Mouse (Mus musculus): ENCODE measurements around the gene Rac2. TPM values are rescaled to one million over a fixed set of nuclear protein-coding genes. Genes with fewer than 3 reads are reported as not detected.

Gene Rac2
- total RNA-seq, 1 experiment, result 2.9 TPM

DNA sequence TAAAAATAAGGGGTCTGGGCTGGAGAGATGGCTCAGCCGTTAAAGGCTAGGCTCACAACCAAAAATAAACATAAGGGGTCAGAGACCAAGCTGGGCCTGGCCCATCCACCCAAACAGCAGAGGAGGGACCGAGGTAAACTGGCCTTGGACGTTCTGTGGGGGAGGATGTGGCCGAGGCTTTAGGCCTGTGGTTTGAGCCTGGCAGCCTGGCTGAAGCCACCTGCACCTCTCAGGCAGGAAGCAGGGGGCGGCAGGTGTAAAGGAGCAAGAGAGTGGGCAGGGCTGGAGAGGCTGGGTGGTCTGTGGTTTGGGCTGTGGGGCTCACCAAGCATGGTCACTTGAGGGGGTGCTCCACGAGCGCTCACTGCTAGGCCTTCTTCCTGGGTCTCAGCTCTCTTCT lies 60.6 kb downstream of the Rac2 start:
- Histone ChIP-seq H3K27ac (ENCODE audit: insufficient read depth, low read depth, low read length, poor library complexity, severe bottlenecking) (no peak overlapping the region), H3K36me3 (ENCODE audit: control insufficient read depth, insufficient read depth, low read length, poor library complexity, severe bottlenecking) (no peaks in the 10 kb centered on the region), H3K4me1 (ENCODE audit: control insufficient read depth in 2 of 2, insufficient read depth in 2 of 2, low read length in 2 of 2, poor library complexity in 1 of 2) (peaks cover 0 to 11% of the 10 kb centered on the region in 2 experiments; a peak in 2 of 4 replicates), H3K9ac (ENCODE audit: insufficient read depth, low read depth, low read length, poor library complexity, severe bottlenecking) (no peak overlapping the region), H3K4me3 (ENCODE audit: insufficient read depth in 1 of 2, low read depth in 1 of 2, low read length in 2 of 2, poor library complexity in 1 of 2, severe bottlenecking in 1 of 2) (no peak overlapping the region), H3K9me3 (ENCODE audit: control insufficient read depth, insufficient read depth, low read depth, low read length) (no peaks in the 10 kb centered on the region)
- in situ Hi-C loops (cut with MboI; ENCODE audit: low sequenced_read_pairs in 2 of 2, unreplicated experiment in 2 of 2), result no loop called here
- TF ChIP-seq ZNF384 (IDR thresholded peaks at IDR 0.05; ENCODE audit: low read depth, low read length) (no peak), HCFC1 (IDR thresholded peaks at IDR 0.05; ENCODE audit: borderline replicate concordance, insufficient read depth, low read length) (no peak), MAFK (IDR thresholded peaks at IDR 0.05; ENCODE audit: insufficient read depth, low read depth, low read length) (no peak), CHD2 (IDR thresholded peaks at IDR 0.05; ENCODE audit: low read depth, low read length) (no peak), ZC3H11A (IDR thresholded peaks at IDR 0.05; ENCODE audit: borderline replicate concordance, low read depth, low read length) (no peak)
- no peak for DNase-seq (ENCODE audit: low read depth, low spot score)

DNA sequence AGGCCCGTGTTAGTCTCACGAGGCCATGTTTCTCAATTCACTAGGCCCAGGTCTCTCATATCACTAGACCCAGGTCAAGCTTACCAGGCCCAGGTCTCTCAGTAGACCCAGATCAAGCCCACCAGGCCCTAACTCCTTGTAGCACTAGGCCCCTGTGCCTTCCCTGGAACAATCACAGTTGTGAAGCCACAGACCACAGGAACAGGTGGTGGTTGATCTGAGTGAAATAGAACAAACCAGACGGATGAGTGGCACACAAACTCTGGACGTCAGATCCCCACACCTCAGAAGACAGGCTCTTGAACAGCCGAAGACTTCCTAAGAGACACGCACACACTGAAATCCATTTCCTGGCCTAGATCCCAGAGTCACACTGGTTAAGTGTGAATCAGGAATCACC lies 61.8 kb downstream of the Rac2 start:
- Histone ChIP-seq H3K36me3 (ENCODE audit: control insufficient read depth, insufficient read depth, low read length, poor library complexity, severe bottlenecking) (no peaks in the 10 kb centered on the region), H3K9ac (ENCODE audit: insufficient read depth, low read depth, low read length, poor library complexity, severe bottlenecking) (no peak overlapping the region), H3K4me1 (ENCODE audit: control insufficient read depth in 2 of 2, insufficient read depth in 2 of 2, low read length in 2 of 2, poor library complexity in 1 of 2) (peaks cover 0 to 9% of the 10 kb centered on the region in 2 experiments; a peak in 2 of 4 replicates), H3K9me3 (ENCODE audit: control insufficient read depth, insufficient read depth, low read depth, low read length) (no peaks in the 10 kb centered on the region), H3K27ac (ENCODE audit: insufficient read depth, low read depth, low read length, poor library complexity, severe bottlenecking) (no peak overlapping the region), H3K4me3 (ENCODE audit: insufficient read depth in 1 of 2, low read depth in 1 of 2, low read length in 2 of 2, poor library complexity in 1 of 2, severe bottlenecking in 1 of 2) (no peak overlapping the region)
- TF ChIP-seq ZC3H11A (IDR thresholded peaks at IDR 0.05; ENCODE audit: borderline replicate concordance, low read depth, low read length) (no peak), CHD2 (IDR thresholded peaks at IDR 0.05; ENCODE audit: low read depth, low read length) (no peak), HCFC1 (IDR thresholded peaks at IDR 0.05; ENCODE audit: borderline replicate concordance, insufficient read depth, low read length) (no peak), MAFK (IDR thresholded peaks at IDR 0.05; ENCODE audit: insufficient read depth, low read depth, low read length) (no peak), ZNF384 (IDR thresholded peaks at IDR 0.05; ENCODE audit: low read depth, low read length) (no peak)
- no peak for DNase-seq (ENCODE audit: low read depth, low spot score)
- in situ Hi-C loops (cut with MboI; ENCODE audit: low sequenced_read_pairs in 2 of 2, unreplicated experiment in 2 of 2), result no loop called here

DNA sequence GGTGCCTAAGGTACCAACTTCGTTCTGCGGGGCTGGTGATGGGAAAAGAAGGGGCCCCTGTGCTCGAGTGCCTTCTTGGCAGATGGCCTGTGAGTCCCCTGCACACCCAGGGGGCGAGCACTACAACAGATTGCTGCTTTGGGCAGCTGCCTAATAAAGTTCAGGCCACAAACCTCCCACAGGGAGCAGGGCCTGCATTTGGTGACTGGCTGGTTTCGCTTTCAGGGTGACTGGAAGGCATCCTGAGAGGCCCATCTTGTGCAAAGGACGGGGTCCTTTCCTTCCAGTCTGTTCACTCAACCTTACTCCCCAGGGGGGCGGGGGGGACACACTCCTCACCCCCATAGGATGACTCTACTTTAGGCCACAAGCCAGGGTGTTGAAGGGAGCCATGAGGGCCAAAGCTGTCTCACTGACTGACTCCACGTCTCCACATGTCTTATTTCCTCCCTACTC lies 62.4 kb downstream of the Rac2 start:
- H3K9me3 ChIP-seq (ENCODE audit: control insufficient read depth, insufficient read depth, low read depth, low read length), result no peaks in the 10 kb centered on the region
- no peak overlapping the region for H3K27ac ChIP-seq (ENCODE audit: insufficient read depth, low read depth, low read length, poor library complexity, severe bottlenecking)
- no peaks in the 10 kb centered on the region for H3K36me3 ChIP-seq (ENCODE audit: control insufficient read depth, insufficient read depth, low read length, poor library complexity, severe bottlenecking)
- peak overlapping the region; percentile 12 to 39; a peak in 2 of 4 replicates for H3K4me3 ChIP-seq (ENCODE audit: insufficient read depth in 1 of 2, low read depth in 1 of 2, low read length in 2 of 2, poor library complexity in 1 of 2, severe bottlenecking in 1 of 2)
- H3K4me1 ChIP-seq (ENCODE audit: control insufficient read depth in 2 of 2, insufficient read depth in 2 of 2, low read length in 2 of 2, poor library complexity in 1 of 2), result peaks cover 0 to 9% of the 10 kb centered on the region in 2 experiments; a peak in 2 of 4 replicates
- TF ChIP-seq MAFK (IDR thresholded peaks at IDR 0.05; ENCODE audit: insufficient read depth, low read depth, low read length) (no peak), ZNF384 (IDR thresholded peaks at IDR 0.05; ENCODE audit: low read depth, low read length) (no peak), ZC3H11A (IDR thresholded peaks at IDR 0.05; ENCODE audit: borderline replicate concordance, low read depth, low read length) (no peak), CHD2 (IDR thresholded peaks at IDR 0.05; ENCODE audit: low read depth, low read length) (no peak), HCFC1 (IDR thresholded peaks at IDR 0.05; ENCODE audit: borderline replicate concordance, insufficient read depth, low read length) (no peak)
- peak overlapping the region; percentile 48; the same call in 1 of the 2 replicates for H3K9ac ChIP-seq (ENCODE audit: insufficient read depth, low read depth, low read length, poor library complexity, severe bottlenecking)
- DNase-seq (ENCODE audit: low read depth, low spot score), result no peak
- in situ Hi-C loops (cut with MboI; ENCODE audit: low sequenced_read_pairs in 2 of 2, unreplicated experiment in 2 of 2), result no loop called here

DNA sequence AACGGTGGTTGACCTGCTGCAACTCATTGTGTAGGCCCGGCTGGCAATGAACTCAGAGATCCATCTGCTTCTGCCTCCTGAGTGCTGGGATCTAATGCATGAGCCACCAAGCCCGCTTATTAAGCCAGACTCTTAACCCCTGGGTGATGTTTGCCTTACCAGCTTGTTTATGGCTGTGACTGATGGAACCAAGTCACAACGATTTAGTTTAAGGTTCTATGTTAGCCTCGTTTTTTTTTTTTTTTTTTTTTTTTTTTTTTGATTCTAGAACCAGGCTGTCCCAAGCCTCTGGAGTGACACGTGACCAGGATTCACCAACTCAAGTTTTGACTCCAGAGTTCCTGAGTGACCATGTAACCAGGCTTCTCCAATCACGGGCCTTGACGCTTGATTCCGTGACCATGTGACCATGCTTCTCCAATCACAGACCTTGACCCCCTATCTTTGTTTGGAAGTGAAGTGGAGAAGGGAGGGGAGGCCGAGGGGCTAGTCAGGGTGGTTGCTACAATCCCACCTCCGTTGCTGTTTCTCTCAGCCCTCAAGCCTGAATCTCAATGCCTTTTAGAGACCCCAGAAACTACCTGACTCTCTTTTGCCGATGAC lies 63.2 kb downstream of the Rac2 start:
- Histone ChIP-seq H3K4me3 (ENCODE audit: insufficient read depth in 1 of 2, low read depth in 1 of 2, low read length in 2 of 2, poor library complexity in 1 of 2, severe bottlenecking in 1 of 2) (peak overlapping the region; percentile 12 to 39; a peak in 3 of 4 replicates), H3K9me3 (ENCODE audit: control insufficient read depth, insufficient read depth, low read depth, low read length) (no peaks in the 10 kb centered on the region), H3K4me1 (ENCODE audit: control insufficient read depth in 2 of 2, insufficient read depth in 2 of 2, low read length in 2 of 2, poor library complexity in 1 of 2) (peaks cover 0 to 8% of the 10 kb centered on the region in 2 experiments; a peak in 2 of 4 replicates), H3K36me3 (ENCODE audit: control insufficient read depth, insufficient read depth, low read length, poor library complexity, severe bottlenecking) (no peaks in the 10 kb centered on the region), H3K27ac (ENCODE audit: insufficient read depth, low read depth, low read length, poor library complexity, severe bottlenecking) (no peak overlapping the region), H3K9ac (ENCODE audit: insufficient read depth, low read depth, low read length, poor library complexity, severe bottlenecking) (peak overlapping the region; percentile 48; the same call in 1 of the 2 replicates)
- peak; percentile 91 for TF ChIP-seq ZNF384 (IDR thresholded peaks at IDR 0.05; ENCODE audit: low read depth, low read length)
- no peak for TF ChIP-seq HCFC1 (IDR thresholded peaks at IDR 0.05; ENCODE audit: borderline replicate concordance, insufficient read depth, low read length)
- peak; percentile 60 for DNase-seq (ENCODE audit: low read depth, low spot score)
- in situ Hi-C loops (cut with MboI; ENCODE audit: low sequenced_read_pairs in 2 of 2, unreplicated experiment in 2 of 2), result no loop called here

Other genes starting within 250 kb of the Rac2 start
- gene Csf2rb, start 247.0 kb downstream of the Rac2 start, total RNA-seq (2012; rRNA removed), result 0.05 and 1.1 TPM in 2 replicates
- not detected in 2 replicates for gene Tex33, start 176.9 kb downstream of the Rac2 start, total RNA-seq (2012; rRNA removed)
- 14.9 and 22.4 TPM in 2 replicates for gene Tst, start 166.9 kb downstream of the Rac2 start, total RNA-seq (2012; rRNA removed)
- gene Mpst, start 166.4 kb downstream of the Rac2 start, total RNA-seq (2012; rRNA removed), result 15.1 and 18.8 TPM in 2 replicates
- gene Kctd17, start 144.2 kb downstream of the Rac2 start, total RNA-seq (2012; rRNA removed), result 24.7 and 28.0 TPM in 2 replicates
- gene Tmprss6, start 104.1 kb downstream of the Rac2 start, total RNA-seq (2012; rRNA removed), result 0.49 and 0.63 TPM in 2 replicates
- gene Il2rb, start 77.5 kb downstream of the Rac2 start, total RNA-seq (2012; rRNA removed), result 0.62 TPM in 1 of 2 replicates, not detected in the other
- gene C1qtnf6, start 41.4 kb downstream of the Rac2 start, total RNA-seq (2012; rRNA removed), result 1.1 and 1.8 TPM in 2 replicates
- gene Sstr3, start 28.1 kb downstream of the Rac2 start, total RNA-seq (2012; rRNA removed), result 0.11 and 0.18 TPM in 2 replicates
- 2.3 and 2.7 TPM in 2 replicates for gene Cyth4, start 24.3 kb upstream of the Rac2 start, total RNA-seq (2012; rRNA removed)
- 0.09 and 0.53 TPM in 2 replicates for gene Elfn2, start 146.0 kb upstream of the Rac2 start, total RNA-seq (2012; rRNA removed)
- gene Mfng, start 200.7 kb upstream of the Rac2 start, total RNA-seq (2012; rRNA removed), result 7.3 and 11.7 TPM in 2 replicates
- 3.8 and 5.0 TPM in 2 replicates for gene Card10, start 230.3 kb upstream of the Rac2 start, total RNA-seq (2012; rRNA removed)